Mouse (Mus musculus): Measurements from ENCODE around the gene Map4k3. TPM values are rescaled to one million over a fixed set of nuclear protein-coding genes. Genes with fewer than 3 reads are reported as not detected.
A peak's percentile ranks its signal among the peaks of the same experiment; 100 is the strongest.
"Not testable (repeated sequence)": the region's sequence is repeated elsewhere in the genome, so short reads cannot be mapped to it uniquely, and the experiment has no call there.

Map4k3 gene
- polyA plus RNA-seq, 1 experiment from 2014 or later, result 32.5 TPM

- no peak overlapping the region for H3K4me3 ChIP-seq
- H3K36me3 ChIP-seq, result peaks cover 40% of the 10 kb centered on the region
- no peaks in the 10 kb centered on the region for H3K27me3 ChIP-seq (replicated peaks)
- 93% methylated on average over 6 of the region's 6 CpGs for WGBS
- H3K4me1 ChIP-seq, result no peaks in the 10 kb centered on the region
- H3K9ac ChIP-seq, result no peak overlapping the region
- H3K4me2 ChIP-seq (replicated peaks), result no peak overlapping the region
- no peak for ATAC-seq (ENCODE audit: low FRiP score, low read depth)
- no peaks in the 10 kb centered on the region for H3K9me3 ChIP-seq
- H3K27ac ChIP-seq, result no peak overlapping the region
Observed at GRCm38 (mm10) chr17:80583051-80583450, 145.2 kb downstream of the Map4k3 start.

- no peak for ATAC-seq (ENCODE audit: low FRiP score, low read depth)
- Histone ChIP-seq H3K36me3 (peaks cover 31% of the 10 kb centered on the region), H3K9me3 (no peaks in the 10 kb centered on the region), H3K4me3 (no peak overlapping the region), H3K9ac (no peak overlapping the region), H3K27me3 (replicated peaks) (no peaks in the 10 kb centered on the region), H3K4me2 (replicated peaks) (no peak overlapping the region), H3K27ac (no peak overlapping the region), H3K4me1 (peaks cover 11% of the 10 kb centered on the region)
- WGBS, result 86% methylated on average over 6 of the region's 6 CpGs
Observed at GRCm38 (mm10) chr17:80579901-80580300, 148.4 kb downstream of the Map4k3 start.

- Histone ChIP-seq H3K9ac (no peak overlapping the region), H3K36me3 (peaks cover 29% of the 10 kb centered on the region), H3K4me1 (peaks cover 11% of the 10 kb centered on the region), H3K27ac (no peak overlapping the region), H3K4me3 (no peak overlapping the region), H3K9me3 (no peaks in the 10 kb centered on the region), H3K27me3 (replicated peaks) (no peaks in the 10 kb centered on the region), H3K4me2 (replicated peaks) (no peak overlapping the region)
- no peak for ATAC-seq (ENCODE audit: low FRiP score, low read depth)
- WGBS, result 92% methylated on average over 9 of the region's 9 CpGs
Observed at GRCm38 (mm10) chr17:80579089-80579488, 149.2 kb downstream of the Map4k3 start.

- Histone ChIP-seq H3K9ac (no peak overlapping the region), H3K27me3 (replicated peaks) (no peaks in the 10 kb centered on the region), H3K36me3 (peaks cover 19% of the 10 kb centered on the region; the same call in 1 of the 2 replicates), H3K27ac (no peak overlapping the region), H3K4me2 (replicated peaks) (no peak overlapping the region), H3K9me3 (no peaks in the 10 kb centered on the region), H3K4me3 (no peak overlapping the region), H3K4me1 (peaks cover 11% of the 10 kb centered on the region)
- ATAC-seq (ENCODE audit: low FRiP score, low read depth), result no peak
- WGBS, result 100% methylated on average over 1 of the region's 1 CpGs
Observed at GRCm38 (mm10) chr17:80578041-80578440, 150.2 kb downstream of the Map4k3 start.

GRCm38 (mm10) chr17:80577639-80578038 is 150.6 kb downstream of the Map4k3 start, which contains the start of gene Cdkl4:
Gene Cdkl4 (minus strand): TSS chr17:80577813.
- no peak within 1 kb of the TSS for H3K27ac ChIP-seq
- H3K27me3 ChIP-seq (replicated peaks), result no peaks in the 10 kb centered on the region
- peak within 1 kb of the TSS; percentile 94 for H3K4me2 ChIP-seq (replicated peaks)
- H3K4me3 ChIP-seq, result peak within 1 kb of the TSS; percentile 41
- no peaks in the 10 kb centered on the region for H3K9me3 ChIP-seq
- H3K4me1 ChIP-seq, result peaks cover 11% of the 10 kb centered on the region
- peaks cover 15% of the 10 kb centered on the region; the same call in 1 of the 2 replicates for H3K36me3 ChIP-seq
- peak within 1 kb of the TSS; percentile 55 for H3K9ac ChIP-seq
- WGBS, result 75% methylated on average over 15 of the region's 15 CpGs
- peak; percentile 51 for ATAC-seq (ENCODE audit: low FRiP score, low read depth)

GRCm38 (mm10) chr17:80577214-80577613 is 151.1 kb downstream of the Map4k3 start:
- no peak overlapping the region for H3K27ac ChIP-seq

GRCm38 (mm10) chr17:80575008-80575407 is 153.3 kb downstream of the Map4k3 start:
- Histone ChIP-seq H3K36me3 (no peaks in the 10 kb centered on the region), H3K9me3 (no peaks in the 10 kb centered on the region), H3K27me3 (replicated peaks) (no peaks in the 10 kb centered on the region), H3K4me3 (no peak overlapping the region), H3K4me1 (peaks cover 11% of the 10 kb centered on the region), H3K9ac (no peak overlapping the region), H3K27ac (no peak overlapping the region), H3K4me2 (replicated peaks) (no peak overlapping the region)
- 82% methylated on average over 7 of the region's 7 CpGs for WGBS
- ATAC-seq (ENCODE audit: low FRiP score, low read depth), result no peak

More at GRCm38 (mm10) chr17:80577214-80577613, 151.1 kb downstream of the Map4k3 start:
- Histone ChIP-seq H3K9me3 (no peaks in the 10 kb centered on the region), H3K27me3 (replicated peaks) (no peaks in the 10 kb centered on the region), H3K4me2 (replicated peaks) (peak overlapping the region; percentile 94), H3K4me3 (peak overlapping the region; percentile 41), H3K4me1 (peaks cover 11% of the 10 kb centered on the region), H3K36me3 (peaks cover 11% of the 10 kb centered on the region; the same call in 1 of the 2 replicates), H3K9ac (peak overlapping the region; percentile 55)
- ATAC-seq (ENCODE audit: low FRiP score, low read depth), result peak; percentile 88
- 1% methylated on average over 30 of the region's 30 CpGs for WGBS

GRCm38 (mm10) chr17:80574471-80574965 is 153.8 kb downstream of the Map4k3 start:
- H3K9me3 ChIP-seq, result no peaks in the 10 kb centered on the region
- no peaks in the 10 kb centered on the region for H3K36me3 ChIP-seq
- H3K4me2 ChIP-seq (replicated peaks), result no peak overlapping the region
- WGBS, result 70% methylated on average over 7 of the region's 7 CpGs
- H3K27ac ChIP-seq, result no peak overlapping the region
- H3K4me3 ChIP-seq, result no peak overlapping the region
- no peak for ATAC-seq (ENCODE audit: low FRiP score, low read depth)
- no peaks in the 10 kb centered on the region for H3K27me3 ChIP-seq (replicated peaks)
- H3K4me1 ChIP-seq, result peaks cover 11% of the 10 kb centered on the region
- H3K9ac ChIP-seq, result no peak overlapping the region

- H3K9ac ChIP-seq, result no peak overlapping the region
- 90% methylated on average over 13 of the region's 13 CpGs for WGBS
- peaks cover 6% of the 10 kb centered on the region for H3K4me1 ChIP-seq
- no peaks in the 10 kb centered on the region for H3K27me3 ChIP-seq (replicated peaks)
- H3K4me3 ChIP-seq, result no peak overlapping the region
- H3K9me3 ChIP-seq, result no peaks in the 10 kb centered on the region
- H3K4me2 ChIP-seq (replicated peaks), result no peak overlapping the region
- no peak overlapping the region for H3K27ac ChIP-seq
- H3K36me3 ChIP-seq, result no peaks in the 10 kb centered on the region
- ATAC-seq (ENCODE audit: low FRiP score, low read depth), result no peak
Observed at GRCm38 (mm10) chr17:80572187-80572935, 155.9 kb downstream of the Map4k3 start.

- H3K4me3 ChIP-seq, result no peak overlapping the region
- no peak for ATAC-seq (ENCODE audit: low FRiP score, low read depth)
- no peak overlapping the region for H3K4me2 ChIP-seq (replicated peaks)
- no peaks in the 10 kb centered on the region for H3K9me3 ChIP-seq
- 94% methylated on average over 4 of the region's 4 CpGs for WGBS
- H3K27me3 ChIP-seq (replicated peaks), result no peaks in the 10 kb centered on the region
- H3K9ac ChIP-seq, result no peak overlapping the region
- H3K27ac ChIP-seq, result no peak overlapping the region
- H3K36me3 ChIP-seq, result no peaks in the 10 kb centered on the region
- H3K4me1 ChIP-seq, result no peaks in the 10 kb centered on the region
Observed at GRCm38 (mm10) chr17:80571460-80571859, 156.8 kb downstream of the Map4k3 start.

GRCm38 (mm10) chr17:80569718-80570117 is 158.6 kb downstream of the Map4k3 start:
- WGBS, result 91% methylated on average over 1 of the region's 2 CpGs
- H3K9ac ChIP-seq, result not testable (repeated sequence)

GRCm38 (mm10) chr17:80568842-80569601 is 159.3 kb downstream of the Map4k3 start:
- no peak for ATAC-seq (ENCODE audit: low FRiP score, low read depth)
- Histone ChIP-seq H3K4me1 (no peaks in the 10 kb centered on the region), H3K27ac (no peak overlapping the region), H3K4me3 (no peak overlapping the region), H3K9me3 (no peaks in the 10 kb centered on the region; the same call in 1 of the 2 replicates), H3K36me3 (peaks cover 4% of the 10 kb centered on the region; the same call in 1 of the 2 replicates), H3K9ac (no peak overlapping the region), H3K27me3 (replicated peaks) (no peaks in the 10 kb centered on the region), H3K4me2 (replicated peaks) (no peak overlapping the region)
- WGBS, result 89% methylated on average over 6 of the region's 6 CpGs

More at GRCm38 (mm10) chr17:80569718-80570117, 158.6 kb downstream of the Map4k3 start:
- H3K4me1 ChIP-seq; ATAC-seq (ENCODE audit: low FRiP score, low read depth); H3K9me3 ChIP-seq; H3K36me3 ChIP-seq; H3K4me3 ChIP-seq; H3K27ac ChIP-seq; H3K27me3 ChIP-seq (replicated peaks); H3K4me2 ChIP-seq (replicated peaks): not testable (repeated sequence)

All from neural tube, embryonic 12.5 days (tissue).